In genomic region chr4:46073736-46074135, GRCm38 (mm10) we compare ENCODE assay signal across 9 mouse cellular contexts. TPM values are rescaled to one million over a fixed set of nuclear protein-coding genes. Genes with fewer than 3 reads are reported as not detected.
DNase-seq lines count a peak whose midpoint lies in the region; ATAC-seq and TF ChIP-seq lines count a peak whose summit lies in the region.
"Had no signal": no experiment of that assay in that cellular context is flagged by ENCODE, and none has a peak within 500 bp of the region (broad histone marks: within the 10 kb centered on the region; RNA-seq: fewer than 3 reads in every experiment).

No protein-coding gene starts in this region.

- peak; percentile 62 to 69 for DNase-seq in left cerebral cortex, adult 18-20 months (ENCODE audit: low spot score in 2 of 2)
- DNase-seq in left cerebral cortex, adult 11 months (ENCODE audit: low spot score): no peak
- peak; percentile 80 to 85 for DNase-seq in cerebellum, adult 2 months
- DNase-seq in right cerebral cortex, adult 2 months (ENCODE audit: low spot score in 2 of 2): peak; percentile 68 to 70
- no peak for DNase-seq in midbrain, embryonic 11.5 days (ENCODE audit: low spot score, missing footprints)
- DNase-seq in midbrain, embryonic 10.5 days (ENCODE audit: low spot score): no peak

- H3K4me2 ChIP-seq in heart, embryonic 13.5 days: peak overlapping the region; percentile 30
- H3K4me2 ChIP-seq in hindbrain, embryonic 16.5 days (ENCODE audit: low read length): no peak overlapping the region
- no peak overlapping the region for H3K4me2 ChIP-seq in midbrain, embryonic 11.5 days
- H3K4me2 ChIP-seq: midbrain, embryonic 12.5 days had no signal

- TF ChIP-seq POLR2A in cerebellum, adult 2 months (IDR thresholded peaks at IDR 0.05; ENCODE audit: borderline replicate concordance, insufficient read depth, low read length): no peak

- no peaks in the 10 kb centered on the region for H3K9me3 ChIP-seq in heart, embryonic 13.5 days
- no peaks in the 10 kb centered on the region for H3K9me3 ChIP-seq in hindbrain, embryonic 16.5 days (ENCODE audit: control insufficient read depth, low read length)
- H3K9me3 ChIP-seq in midbrain, embryonic 11.5 days (ENCODE audit: control insufficient read depth, low read length): no peaks in the 10 kb centered on the region
- no peaks in the 10 kb centered on the region for H3K9me3 ChIP-seq in midbrain, embryonic 10.5 days (replicated peaks)
- H3K9me3 ChIP-seq: midbrain, embryonic 12.5 days had no signal

- no peak overlapping the region for H3K4me3 ChIP-seq in cerebellum, adult 2 months (replicated peaks; ENCODE audit: insufficient read depth, low read depth, low read length)
- no peak overlapping the region for H3K4me3 ChIP-seq in heart, embryonic 13.5 days
- H3K4me3 ChIP-seq in hindbrain, embryonic 16.5 days (ENCODE audit: low read length): no peak overlapping the region
- H3K4me3 ChIP-seq in midbrain, embryonic 11.5 days (ENCODE audit: low read depth, low read length): no peak overlapping the region
- no peak overlapping the region for H3K4me3 ChIP-seq in midbrain, embryonic 10.5 days
- H3K4me3 ChIP-seq: midbrain, embryonic 12.5 days had no signal

- H3K36me3 ChIP-seq in heart, embryonic 13.5 days: peaks cover 50% of the 10 kb centered on the region
- no peaks in the 10 kb centered on the region for H3K36me3 ChIP-seq in hindbrain, embryonic 16.5 days (ENCODE audit: control insufficient read depth, insufficient read depth, low read length)
- H3K36me3 ChIP-seq in midbrain, embryonic 11.5 days (ENCODE audit: control insufficient read depth, insufficient read depth, low read length): no peaks in the 10 kb centered on the region
- no peaks in the 10 kb centered on the region for H3K36me3 ChIP-seq in midbrain, embryonic 10.5 days
- H3K36me3 ChIP-seq: midbrain, embryonic 12.5 days had no signal

- ATAC-seq in heart, embryonic 13.5 days (ENCODE audit: extremely low read depth, insufficient number of reproducible peaks, low FRiP score, low TSS enrichment): no peak; the same call in 1 of the 2 replicates
- no peak for ATAC-seq in hindbrain, embryonic 16.5 days
- ATAC-seq in midbrain, embryonic 11.5 days (ENCODE audit: low FRiP score): no peak

- H3K9ac ChIP-seq in heart, embryonic 13.5 days: no peak overlapping the region
- no peak overlapping the region for H3K9ac ChIP-seq in hindbrain, embryonic 16.5 days (ENCODE audit: low read depth, low read length)
- H3K9ac ChIP-seq in midbrain, embryonic 11.5 days (ENCODE audit: low read length): no peak overlapping the region
- H3K9ac ChIP-seq: midbrain, embryonic 12.5 days had no signal

- H3K4me1 ChIP-seq in cerebellum, adult 2 months (ENCODE audit: control insufficient read depth, insufficient read depth, low read length): peaks cover 53% of the 10 kb centered on the region
- peaks cover 59% of the 10 kb centered on the region for H3K4me1 ChIP-seq in heart, embryonic 13.5 days
- no peaks in the 10 kb centered on the region for H3K4me1 ChIP-seq in hindbrain, embryonic 16.5 days (ENCODE audit: control insufficient read depth, insufficient read depth, low read depth, low read length)
- H3K4me1 ChIP-seq in midbrain, embryonic 11.5 days (ENCODE audit: control insufficient read depth, insufficient read depth, low read length): no peaks in the 10 kb centered on the region
- H3K4me1 ChIP-seq in midbrain, embryonic 10.5 days: peaks cover 6% of the 10 kb centered on the region

- WGBS in cerebellum, adult 2 months: 19% methylated on average over 4 of the region's 4 CpGs
- 18% methylated on average over 4 of the region's 4 CpGs for WGBS in heart, embryonic 13.5 days
- 50% methylated on average over 4 of the region's 4 CpGs for WGBS in hindbrain, embryonic 16.5 days
- WGBS in midbrain, embryonic 11.5 days: 87% methylated on average over 4 of the region's 4 CpGs
- WGBS in midbrain, embryonic 10.5 days: 82% methylated on average over 4 of the region's 4 CpGs

- no peak for TF ChIP-seq CTCF in cerebellum, adult 2 months (IDR thresholded peaks at IDR 0.05; ENCODE audit: borderline replicate concordance, insufficient read depth, low read depth, low read length)

- H3K27ac ChIP-seq in cerebellum, adult 2 months (ENCODE audit: insufficient read depth, low read length): 0 out of 2 replicates have a peak overlapping the region, but pooled peaks have one; percentile 11
- peak overlapping the region; percentile 75 for H3K27ac ChIP-seq in heart, embryonic 13.5 days (replicated peaks)
- no peak overlapping the region for H3K27ac ChIP-seq in hindbrain, embryonic 16.5 days (ENCODE audit: low read depth, low read length)
- H3K27ac ChIP-seq in midbrain, embryonic 11.5 days (ENCODE audit: low read depth, low read length): no peak overlapping the region
- no peak overlapping the region for H3K27ac ChIP-seq in midbrain, embryonic 10.5 days (replicated peaks)
- H3K27ac ChIP-seq: midbrain, embryonic 12.5 days had no signal

- no peaks in the 10 kb centered on the region for H3K27me3 ChIP-seq in cerebellum, adult 2 months (ENCODE audit: control insufficient read depth, insufficient read depth, low read length)
- H3K27me3 ChIP-seq in heart, embryonic 13.5 days (replicated peaks): no peaks in the 10 kb centered on the region
- H3K27me3 ChIP-seq in hindbrain, embryonic 16.5 days (replicated peaks; ENCODE audit: control insufficient read depth, insufficient read depth, low read length): no peaks in the 10 kb centered on the region
- no peaks in the 10 kb centered on the region for H3K27me3 ChIP-seq in midbrain, embryonic 11.5 days (ENCODE audit: control insufficient read depth, insufficient read depth, low read length)
- H3K27me3 ChIP-seq in midbrain, embryonic 10.5 days (ENCODE audit: low read depth, poor library complexity, severe bottlenecking): no peaks in the 10 kb centered on the region
- H3K27me3 ChIP-seq: midbrain, embryonic 12.5 days had no signal

RNA-seq across cellular contexts. Expression of gene Tmod1, which starts 35.0 kb away (rescaled TPM):
- total RNA-seq in left cerebral cortex, adult 18-20 months (2021): 10 to 100 TPM; 45.8 to 48.9 TPM
- polyA plus RNA-seq in cerebellum, adult 2 months (2012; rRNA removed): 55.4 and 55.7 TPM in 2 replicates
- 171 and 182 TPM in 2 replicates for polyA plus RNA-seq in heart, embryonic 13.5 days (2015; fragmentation: Nextera tagmentation; extraction: Ambion mirVana)
- 2.1 and 3.0 TPM in 2 replicates for polyA plus RNA-seq in hindbrain, embryonic 16.5 days (2015; fragmentation: Nextera tagmentation; extraction: Ambion mirVana)
- 2.7 and 3.4 TPM in 2 replicates for polyA plus RNA-seq in midbrain, embryonic 11.5 days (2014; fragmentation: Nextera tagmentation; extraction: Ambion mirVana)
- polyA plus RNA-seq in midbrain, embryonic 10.5 days (2016; fragmentation: Nextera tagmentation; extraction: Ambion mirVana): 1.6 and 3.0 TPM in 2 replicates

Comparison
In these comparisons a context has a peak if more than half of its experiments do, and no peak if none do; other contexts are left out.
1. DNase-seq: peak in left cerebral cortex, adult 18-20 months (2 of 2), cerebellum, adult 2 months (2 of 2) and right cerebral cortex, adult 2 months (2 of 2); none in left cerebral cortex, adult 11 months (single experiment), midbrain, embryonic 11.5 days (single experiment) and midbrain, embryonic 10.5 days (single experiment).
2. H3K27ac ChIP-seq: peak in cerebellum, adult 2 months (single experiment) and heart, embryonic 13.5 days (single experiment); none in hindbrain, embryonic 16.5 days (single experiment), midbrain, embryonic 11.5 days (single experiment) and midbrain, embryonic 10.5 days (single experiment).
3. RNA of gene Tmod1, which starts 35.0 kb away (polyA plus RNA-seq): 171 to 182 TPM in heart, embryonic 13.5 days and 55.4 to 55.7 TPM in cerebellum, adult 2 months; 1.6 to 3.0 TPM in midbrain, embryonic 10.5 days, 2.7 to 3.4 TPM in midbrain, embryonic 11.5 days and 2.1 to 3.0 TPM in hindbrain, embryonic 16.5 days; every median in the first group is over 10 times any median in the second.